Mouse (Mus musculus): ENCODE results near the gene Lin28b.

DNA sequence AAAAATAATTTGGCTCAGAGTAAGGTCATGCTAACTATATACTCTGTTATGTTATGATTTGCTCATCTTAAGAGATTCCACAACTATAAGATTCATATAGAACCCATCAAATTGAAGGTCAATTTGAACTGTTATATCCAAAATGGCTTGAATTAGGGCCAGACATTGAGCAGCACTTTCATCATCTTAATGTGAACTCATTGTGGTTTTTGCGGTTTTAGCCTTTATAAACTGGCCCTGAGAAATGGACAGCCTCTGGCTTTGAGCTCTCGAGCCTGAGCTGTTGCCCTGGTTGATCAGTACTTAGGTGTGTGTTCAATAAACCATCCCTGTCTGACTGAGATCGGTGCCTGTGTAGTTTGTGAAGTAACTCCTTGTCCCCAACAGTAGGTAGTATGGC is 24.5 kb upstream of the Lin28b start:
- no peak for TF ChIP-seq CTCF (IDR thresholded peaks at IDR 0.05; ENCODE audit: low read depth, low read length)
- no peak for TF ChIP-seq EP300 (IDR thresholded peaks at IDR 0.05; ENCODE audit: insufficient read depth, low read depth, low read length)

Data from ES-Bruce4 (cell line).